Mouse (Mus musculus) WW6 (cell line): ENCODE data around the gene Fam166a.

Experiments used
- DNase-seq: peaks from one replicate; pipeline ENCODE4 v3.0.0-alpha.2; 2013; ENCODE audit warnings: low read depth, low spot score

Gene Fam166a

DNA sequence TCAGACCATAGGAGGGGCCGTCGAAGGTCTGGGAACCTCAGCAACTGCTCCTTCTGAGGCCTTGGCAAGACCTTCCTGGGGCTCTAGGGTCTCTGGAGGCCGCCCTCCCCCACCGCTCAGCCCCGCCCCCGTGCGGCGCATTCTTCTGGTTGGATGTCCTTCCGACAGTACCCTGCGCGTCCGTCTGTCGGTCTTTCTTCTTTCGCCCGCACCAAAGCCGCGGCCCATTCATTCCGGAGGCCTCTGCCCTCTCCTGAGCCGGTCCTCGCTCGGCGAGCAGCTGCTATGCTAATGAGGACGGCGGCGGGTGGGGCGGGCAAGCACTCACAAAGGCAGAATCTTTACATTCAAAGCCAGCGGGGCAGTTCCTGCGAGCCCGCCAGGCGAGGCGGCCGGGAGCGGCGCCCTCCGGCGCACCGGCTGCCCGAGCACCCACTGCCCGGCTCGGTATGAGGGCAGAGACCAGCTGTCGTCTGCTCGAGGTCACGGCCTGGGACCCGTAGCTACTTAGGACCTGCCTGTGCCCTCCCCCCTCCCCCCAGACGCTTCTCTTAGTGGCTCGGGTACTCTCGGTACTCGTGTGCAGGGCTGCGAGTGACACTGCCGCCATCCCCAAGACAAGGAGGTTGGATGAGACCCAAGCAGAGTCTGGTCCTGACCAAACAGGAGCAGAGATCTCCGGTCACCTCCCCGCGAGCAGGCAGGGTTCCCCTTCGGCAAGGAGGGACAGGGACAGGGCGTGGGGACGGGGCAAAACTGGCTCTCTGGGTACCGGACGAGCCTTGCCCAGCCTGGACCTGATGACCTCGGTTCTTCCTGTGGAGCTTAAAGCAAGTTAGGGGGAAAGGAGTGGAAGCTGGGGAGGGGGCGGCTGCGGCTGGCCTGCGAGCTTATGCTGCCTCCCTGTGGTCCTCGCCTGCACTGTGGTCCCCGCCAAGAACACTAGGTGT is 32.6 kb upstream of the Fam166a start:
- DNase-seq, result no peak

DNA sequence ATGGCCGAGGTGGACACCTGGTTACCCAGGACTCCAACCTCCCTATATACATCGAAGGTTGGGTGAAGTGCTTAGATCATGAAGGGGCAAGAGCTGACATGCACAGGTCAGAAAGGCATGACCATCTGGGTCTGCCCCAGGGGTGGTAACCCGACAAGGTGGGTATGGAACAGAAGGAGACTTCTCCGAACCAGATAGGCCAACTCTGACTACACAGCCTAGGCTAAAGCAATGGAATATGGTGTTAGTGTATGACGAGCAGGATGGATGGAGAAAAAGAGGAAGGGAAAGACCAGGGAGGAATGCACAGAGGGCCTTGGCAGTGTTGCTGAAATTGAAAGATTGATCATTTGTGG is 32.0 kb upstream of the Fam166a start:
- no peak for DNase-seq

DNA sequence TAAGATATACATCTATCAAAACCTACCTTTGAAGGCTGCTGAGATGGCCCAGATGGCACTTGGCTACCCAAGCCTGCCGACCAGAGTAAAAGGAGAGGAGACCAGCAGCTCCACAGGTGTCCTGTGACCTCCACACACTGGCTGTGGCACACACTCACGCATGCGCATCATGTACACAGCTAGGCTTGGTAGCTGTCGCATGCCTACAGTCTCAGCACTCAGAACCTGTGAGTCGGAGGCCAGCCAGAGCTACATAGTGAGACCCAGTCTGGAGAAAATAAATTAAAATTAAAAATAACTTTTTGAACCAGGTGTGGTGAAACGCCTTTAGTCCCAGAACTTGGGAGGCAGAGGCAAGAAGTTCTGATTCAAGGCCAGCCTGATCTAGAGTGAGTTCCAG is 30.7 kb upstream of the Fam166a start:
- DNase-seq, result no peak

DNA sequence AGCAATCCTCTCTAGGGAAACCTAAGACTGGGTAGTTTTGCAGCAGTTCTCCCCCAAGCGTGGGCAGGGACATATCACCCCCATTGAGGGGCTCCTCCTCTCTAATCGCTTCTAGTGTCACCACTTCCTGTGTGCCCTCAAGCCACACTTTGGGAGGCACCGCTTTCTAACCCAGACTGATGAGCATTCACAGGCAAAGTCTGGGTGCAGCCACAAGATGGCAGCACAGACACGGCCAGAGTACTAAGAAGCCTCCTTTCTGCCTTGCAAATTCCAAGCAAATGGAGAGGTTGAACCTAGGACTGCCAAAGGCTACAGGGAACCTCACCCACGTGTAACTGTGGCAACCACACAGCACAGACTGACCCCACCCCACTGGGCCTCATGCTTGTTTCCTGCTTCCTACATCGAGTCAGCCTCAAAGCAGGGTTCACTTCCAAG is 25.2 kb upstream of the Fam166a start:
- DNase-seq, result peak; percentile 84

DNA sequence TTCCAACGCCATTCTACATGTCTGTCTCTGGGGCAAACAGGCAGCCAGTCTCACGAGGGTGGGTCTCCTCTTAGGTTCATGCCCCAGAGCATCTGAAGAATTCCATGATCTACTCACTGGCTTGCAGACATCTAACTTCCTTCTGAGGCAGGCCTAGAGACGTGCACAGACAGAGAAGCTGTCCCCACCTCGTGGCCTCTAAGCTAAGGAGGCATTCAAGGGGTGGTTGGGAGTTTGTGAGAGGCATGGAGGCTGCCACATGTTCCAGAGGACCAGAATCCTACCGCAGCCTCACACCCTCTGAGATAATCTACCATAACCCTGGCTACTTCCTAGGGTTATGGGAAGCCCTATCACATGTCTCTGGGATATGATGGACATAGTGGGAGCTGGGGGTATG is 24.5 kb upstream of the Fam166a start:
- DNase-seq, result no peak

DNA sequence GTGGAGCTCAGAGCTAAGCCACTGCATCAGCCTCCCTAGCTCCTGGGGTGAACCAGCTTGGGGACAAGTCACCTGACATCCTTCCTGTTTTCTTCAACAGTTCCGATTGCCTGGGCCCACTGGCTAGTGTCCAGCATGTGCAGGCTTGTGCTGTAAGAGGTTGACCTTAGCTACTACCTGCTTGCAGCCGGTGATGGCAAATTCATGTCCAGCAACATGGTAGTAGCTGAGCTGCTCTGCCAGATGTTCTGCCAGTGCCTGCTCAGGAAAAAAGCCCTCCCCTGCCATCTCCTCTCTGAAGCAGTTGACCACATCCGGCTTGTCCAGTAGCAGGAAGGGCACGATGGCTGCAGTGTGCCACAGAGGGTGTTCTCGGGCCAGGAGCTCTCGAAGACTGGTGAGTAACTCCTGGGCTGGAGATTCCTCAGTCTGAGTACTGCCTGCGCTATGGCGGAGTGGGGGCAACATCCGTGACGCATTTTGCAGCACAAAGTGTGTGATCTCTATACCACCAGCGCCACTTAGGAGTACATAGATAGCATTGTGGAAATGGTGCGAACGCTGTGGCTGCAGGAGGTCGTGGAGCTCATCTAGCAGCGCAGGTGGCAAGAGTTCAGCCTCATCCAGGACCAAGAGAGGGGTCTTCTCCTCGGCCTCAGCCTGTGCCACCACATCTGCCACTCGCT is 23.9 kb upstream of the Fam166a start:
- DNase-seq, result no peak

DNA sequence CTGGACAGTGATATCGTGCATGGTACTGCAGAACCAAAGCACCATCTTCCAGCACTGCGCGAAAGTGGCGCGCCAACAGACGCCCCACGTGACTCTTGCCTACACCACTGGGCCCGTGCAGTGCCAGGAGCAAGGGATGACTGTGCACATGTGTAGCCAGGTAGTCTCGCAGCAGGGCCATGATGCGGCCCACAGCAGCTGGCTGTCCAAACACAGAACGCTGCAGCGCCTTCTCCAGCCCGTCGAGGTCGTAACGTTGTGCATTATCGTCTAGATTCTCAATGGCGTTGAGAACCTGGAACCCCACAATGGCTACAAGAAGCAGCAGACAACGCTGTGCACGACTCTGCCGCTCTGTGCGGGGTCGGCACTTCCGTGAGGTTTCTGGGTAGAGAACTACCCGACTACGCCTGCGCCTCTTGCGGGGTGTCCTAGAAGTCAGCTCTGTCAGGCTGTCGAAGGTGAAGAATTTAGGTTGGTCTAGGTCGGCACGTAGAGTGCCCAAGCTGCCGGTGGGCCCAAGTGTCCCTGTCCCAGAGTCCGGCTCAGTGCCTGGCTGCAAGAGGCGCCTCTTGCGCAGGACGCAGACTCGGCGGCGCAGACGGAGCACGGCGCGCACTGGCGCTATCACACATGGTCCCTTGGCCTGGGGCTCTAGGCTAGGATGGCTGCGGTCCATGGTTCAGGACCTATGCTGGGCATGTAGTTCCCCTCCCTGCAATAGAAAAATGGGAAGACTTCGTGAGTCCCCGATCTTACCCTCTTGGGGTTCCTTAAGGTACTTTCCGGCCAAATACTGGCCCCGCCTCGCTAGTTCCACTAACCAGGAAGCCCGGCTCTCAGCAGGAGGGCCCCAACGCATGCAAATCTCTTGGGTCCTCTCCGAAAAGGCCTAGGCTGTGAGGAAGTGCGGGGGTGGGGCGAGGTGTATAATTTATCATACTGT is 23.1 kb upstream of the Fam166a start:
- DNase-seq, result no peak

DNA sequence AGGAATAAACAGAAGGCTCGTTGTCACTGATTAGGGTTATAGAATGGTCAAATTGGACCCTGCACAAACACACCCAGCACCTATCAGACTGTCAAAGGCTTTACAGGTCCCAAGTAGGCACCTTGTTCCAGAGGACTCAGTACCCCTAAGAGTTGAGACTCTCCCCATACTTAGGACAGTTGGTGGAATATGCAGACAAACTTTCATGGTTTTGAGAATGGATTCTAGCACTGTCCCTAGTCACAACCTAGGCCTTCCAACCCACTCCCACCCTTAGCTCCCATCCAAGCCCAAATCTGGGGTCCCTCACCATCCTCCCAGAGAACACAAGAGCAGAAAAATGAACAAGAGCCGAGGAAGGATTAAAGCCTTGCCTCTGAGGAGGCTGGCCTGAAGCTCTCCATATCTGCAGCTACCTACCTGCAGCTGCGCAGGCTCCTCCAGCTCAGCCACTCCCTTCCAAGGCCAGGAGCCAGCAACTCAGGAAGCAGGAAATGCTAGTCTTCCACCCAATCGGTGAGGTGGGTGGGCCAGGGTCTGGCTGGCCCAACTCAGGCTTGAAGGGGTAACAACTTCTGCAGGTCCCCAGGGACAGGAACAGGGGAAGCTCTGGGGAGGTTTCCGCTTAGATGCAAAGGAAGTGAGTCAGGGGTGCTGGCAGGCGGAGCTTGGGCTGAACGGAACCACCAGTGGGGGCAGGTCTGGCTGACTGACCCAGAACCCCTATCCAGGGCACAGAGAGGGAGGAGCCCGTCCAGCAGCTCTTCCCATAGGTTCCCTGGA is 22.2 kb upstream of the Fam166a start, which contains the start of gene Tor4a:
Gene Tor4a, minus strand, starts transcription at position 715 of the 783 bp plus-strand sequence.
- no peak for DNase-seq

DNA sequence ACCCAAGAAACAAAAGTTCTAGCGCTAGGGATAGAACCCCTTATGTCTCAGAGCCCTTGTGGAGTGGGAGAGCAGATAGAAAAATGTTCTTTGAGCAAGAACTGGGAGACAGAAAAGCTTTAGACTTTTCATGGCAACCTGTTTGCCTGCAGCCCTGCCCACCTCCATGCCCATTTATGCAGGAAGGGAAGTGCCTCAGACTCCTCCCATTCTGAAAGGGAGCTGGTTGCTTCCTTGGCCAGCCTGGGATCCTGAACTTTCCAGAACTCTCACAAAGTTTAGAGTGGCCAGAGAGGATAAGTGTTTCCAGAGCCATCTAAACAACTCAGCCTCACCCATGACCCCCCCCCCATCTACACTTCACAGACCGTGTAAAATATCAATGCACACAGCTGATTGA is 21.4 kb upstream of the Fam166a start:
- no peak for DNase-seq

DNA sequence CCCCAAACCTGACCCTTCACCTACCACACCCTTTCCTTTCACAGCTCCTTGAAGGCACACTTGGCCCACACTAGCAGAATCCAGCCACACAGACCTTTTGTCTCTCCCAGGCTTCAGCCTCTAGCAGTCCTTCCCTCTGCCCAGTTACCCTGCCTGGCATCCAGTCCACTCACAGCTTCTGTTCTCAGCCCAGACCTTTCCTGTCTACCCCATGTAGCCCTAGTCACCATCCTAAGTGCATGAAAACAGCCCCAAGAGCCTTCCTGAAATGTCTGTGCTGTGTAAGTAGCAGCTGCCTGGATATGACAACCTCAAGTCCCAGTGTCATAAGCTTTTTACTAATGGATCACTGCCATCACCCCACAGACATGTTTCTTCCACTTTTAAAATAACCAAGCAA is 20.6 kb upstream of the Fam166a start:
- no peak for DNase-seq

DNA sequence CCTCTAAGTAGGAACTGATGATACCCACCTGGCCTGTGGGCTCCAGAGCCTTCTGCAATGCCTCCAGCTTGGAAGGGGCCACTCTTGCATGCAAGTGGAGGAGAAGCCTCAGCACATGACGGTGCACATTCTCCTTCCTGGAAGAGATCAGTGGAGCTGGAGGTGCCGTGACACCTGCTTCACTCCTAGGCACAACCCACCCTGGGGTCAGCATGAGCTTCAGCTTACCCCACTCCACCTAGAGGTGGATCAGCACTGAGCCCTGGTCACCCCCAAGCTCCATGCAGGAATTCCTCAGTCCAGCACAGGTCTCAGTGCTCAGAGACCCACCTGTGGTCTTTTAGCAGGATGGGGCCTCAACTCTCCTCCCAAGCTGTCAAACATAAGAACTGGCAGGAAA is 17.9 kb upstream of the Fam166a start:
- DNase-seq, result no peak

DNA sequence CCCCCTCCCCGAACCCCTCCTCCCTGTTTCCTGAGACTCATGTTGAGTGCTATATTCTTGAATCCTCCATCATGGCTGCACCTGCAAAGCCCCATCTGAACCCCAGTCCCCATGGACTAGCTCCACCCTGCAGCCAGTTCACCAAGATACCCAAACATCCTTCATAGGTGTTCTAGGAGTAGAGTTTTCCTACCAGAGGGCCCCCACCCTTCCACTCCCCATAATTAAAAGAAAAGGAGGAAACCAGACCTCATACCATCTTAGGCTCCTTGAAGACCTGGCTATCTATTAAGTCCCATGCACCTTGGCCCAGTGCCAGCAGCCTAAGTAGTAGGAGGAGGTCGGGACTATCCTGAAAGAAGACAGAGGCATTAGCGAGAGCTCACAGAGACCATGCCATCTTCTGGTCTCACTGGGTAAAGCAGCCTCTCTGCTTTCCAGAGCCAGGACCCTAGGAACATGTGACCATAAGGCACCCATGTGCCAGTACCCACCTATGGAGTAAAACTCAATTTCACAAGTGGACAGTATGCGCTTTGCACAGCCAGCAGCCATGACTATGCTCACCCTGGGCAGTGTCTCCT is 14.8 kb upstream of the Fam166a start:
- DNase-seq, result no peak

DNA sequence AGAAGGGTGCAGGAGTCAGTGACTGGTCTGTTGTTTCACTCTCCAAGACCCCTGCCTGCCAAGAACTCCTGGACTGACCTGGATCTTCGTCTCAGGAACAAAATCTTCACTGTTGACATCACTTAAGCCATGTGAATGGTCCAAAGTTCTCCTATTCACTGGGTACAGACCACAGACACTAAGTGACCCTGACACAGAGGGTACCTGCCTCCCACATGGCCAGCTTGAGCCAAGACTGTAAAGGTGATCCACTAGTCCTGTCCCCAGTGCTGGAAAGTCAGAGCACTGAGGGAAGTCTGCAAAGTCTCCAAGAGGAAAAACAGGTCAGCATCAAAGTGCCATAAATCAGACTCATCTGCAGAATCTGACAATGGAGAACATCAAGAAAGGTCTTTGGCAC is 11.0 kb upstream of the Fam166a start:
- no peak for DNase-seq

DNA sequence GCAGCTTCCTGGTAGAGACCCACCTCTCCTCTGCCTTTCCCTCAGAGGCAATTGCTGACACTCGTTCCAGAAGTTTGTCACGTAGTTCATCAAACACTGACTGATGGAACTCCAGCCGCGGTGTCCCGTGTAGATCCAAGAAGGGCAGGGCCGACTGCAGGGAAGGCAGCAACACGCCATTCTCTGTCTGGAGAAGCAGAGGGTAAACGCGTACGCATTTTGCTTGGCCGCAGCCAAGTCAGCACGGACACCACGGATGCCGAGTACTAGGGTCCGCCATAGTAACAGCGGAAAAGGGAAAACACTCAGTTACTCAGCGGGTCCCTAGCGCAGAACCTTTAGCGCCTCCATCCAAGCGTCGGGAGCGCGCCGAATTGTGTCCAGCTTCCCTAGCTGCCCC is 7.9 kb upstream of the Fam166a start:
- DNase-seq, result no peak

DNA sequence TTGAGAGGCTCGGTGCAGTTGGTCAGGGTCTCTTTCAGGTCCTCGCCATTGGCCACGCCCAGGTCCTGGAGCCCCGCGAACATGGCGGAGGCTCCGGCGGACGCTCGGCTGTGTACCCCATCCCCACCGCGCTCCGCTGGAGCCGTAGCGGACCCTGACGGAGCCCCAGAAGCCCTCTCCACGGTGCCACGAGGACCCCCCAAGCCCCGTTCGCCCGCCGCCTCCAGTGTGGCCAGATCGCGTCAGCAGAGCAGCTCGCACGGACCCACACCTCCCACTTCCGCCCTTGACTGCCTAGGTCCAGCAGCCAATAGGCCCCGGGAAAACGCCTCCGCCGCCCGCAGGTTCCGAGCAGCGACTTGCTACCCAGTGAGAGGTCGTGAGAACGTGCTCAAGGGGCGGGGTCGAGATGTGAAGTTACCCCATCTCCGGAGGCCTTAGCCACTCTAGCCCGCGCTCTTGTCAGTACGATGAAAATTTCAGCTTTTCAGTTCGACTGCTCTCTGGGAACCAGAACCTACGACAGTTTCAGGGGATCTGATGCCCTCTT is 7.3 kb upstream of the Fam166a start, which contains the start of gene Nelfb:
Gene Nelfb, minus strand, starts transcription at position 369 of the 550 bp plus-strand sequence.
- DNase-seq, result no peak

DNA sequence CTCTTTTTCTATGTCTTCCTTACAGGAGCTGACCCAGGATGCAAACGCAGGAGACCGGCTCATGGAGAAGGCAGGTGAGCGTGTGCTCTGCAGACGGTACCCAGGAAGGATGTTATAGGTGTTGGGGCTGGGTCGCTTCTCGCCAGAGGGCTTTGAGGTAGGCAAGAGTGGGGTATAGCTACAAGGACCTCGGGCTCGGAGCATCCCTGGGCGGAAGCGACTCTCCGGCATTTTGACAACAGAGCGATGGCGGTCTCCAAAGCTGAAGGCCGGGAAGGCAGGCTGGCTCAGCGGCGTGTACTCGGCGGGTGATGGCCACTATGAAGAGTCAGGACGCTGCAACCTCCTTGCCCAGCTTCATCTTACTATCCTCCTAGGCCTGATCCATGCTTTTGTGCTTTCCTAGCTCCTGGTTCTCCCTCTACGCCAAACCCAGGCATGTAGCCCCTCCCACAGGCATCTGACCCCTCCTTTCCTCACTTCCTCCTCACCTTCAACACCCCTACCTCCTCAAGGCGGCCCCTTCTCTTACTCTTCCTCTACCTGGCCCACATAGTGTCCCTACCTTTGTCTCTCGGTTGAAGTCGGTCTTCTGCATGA is 5.2 kb upstream of the Fam166a start:
- no peak for DNase-seq

DNA sequence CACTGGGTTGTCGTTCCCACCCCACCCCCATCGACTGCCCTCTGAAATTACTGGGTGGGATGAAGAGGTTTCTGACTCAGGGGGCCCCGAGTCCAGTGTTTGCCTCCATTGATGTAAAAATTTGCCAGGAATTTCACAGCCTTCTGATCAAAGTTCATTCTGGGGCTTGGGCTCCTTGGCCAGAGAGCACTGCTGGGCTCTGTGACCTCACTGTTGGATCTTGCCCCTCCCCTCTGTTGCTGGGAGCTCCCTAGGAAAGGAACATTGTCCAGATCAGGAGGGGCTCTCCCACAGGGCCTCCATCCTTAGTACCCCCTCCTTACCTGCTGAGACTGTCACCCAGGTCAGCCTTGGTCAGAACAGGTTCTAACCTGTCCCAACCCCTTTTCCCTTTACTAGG is 4.1 kb upstream of the Fam166a start, which contains the start of gene Stpg3:
Gene Stpg3, minus strand, starts transcription at position 194 of the 400 bp plus-strand sequence.
- no peak for DNase-seq

DNA sequence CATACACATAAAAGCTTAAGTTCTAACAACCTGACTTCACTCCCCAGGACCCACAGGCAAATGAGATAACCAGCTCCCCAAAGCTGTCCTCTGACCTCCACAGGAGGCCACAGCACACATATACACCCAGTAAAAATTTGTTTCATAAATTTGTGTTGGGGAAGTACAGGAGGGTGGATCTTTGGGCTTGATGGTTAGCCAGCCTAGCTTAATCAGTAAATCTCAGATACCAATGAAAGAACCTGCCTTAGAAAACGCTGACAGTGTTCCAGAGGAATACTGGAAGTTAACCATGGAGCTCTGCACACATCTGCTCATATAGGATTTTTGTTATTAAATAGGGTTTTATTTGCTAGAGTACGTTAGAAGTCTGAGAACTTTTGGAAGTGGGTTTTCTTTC is 879 bp upstream of the Fam166a start:
- no peak for DNase-seq

DNA sequence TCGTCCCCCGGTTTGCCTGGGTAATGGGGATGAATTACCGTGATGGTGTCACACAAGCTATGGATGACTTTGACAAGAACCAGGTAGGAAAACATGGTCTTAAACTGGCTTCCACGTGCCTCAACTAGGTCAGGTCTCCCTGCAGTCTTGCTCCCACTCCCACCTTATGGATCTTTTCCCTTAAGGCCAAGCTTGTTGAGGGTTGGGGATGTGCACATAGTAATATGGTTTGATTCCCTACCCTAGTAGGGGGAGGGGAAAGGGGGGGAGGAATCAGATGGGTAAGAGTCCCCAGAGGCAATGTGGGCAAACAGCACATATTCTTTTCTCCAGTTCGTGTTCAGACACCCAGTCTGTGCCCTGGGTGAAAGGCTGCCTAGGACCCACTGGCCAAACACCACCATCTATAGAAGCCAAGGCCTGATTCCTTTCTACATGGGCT is 2.8 kb downstream of the Fam166a start:
- no peak for DNase-seq
